Mouse (Mus musculus): Measurements from ENCODE around the gene Crybg3.

DNA sequence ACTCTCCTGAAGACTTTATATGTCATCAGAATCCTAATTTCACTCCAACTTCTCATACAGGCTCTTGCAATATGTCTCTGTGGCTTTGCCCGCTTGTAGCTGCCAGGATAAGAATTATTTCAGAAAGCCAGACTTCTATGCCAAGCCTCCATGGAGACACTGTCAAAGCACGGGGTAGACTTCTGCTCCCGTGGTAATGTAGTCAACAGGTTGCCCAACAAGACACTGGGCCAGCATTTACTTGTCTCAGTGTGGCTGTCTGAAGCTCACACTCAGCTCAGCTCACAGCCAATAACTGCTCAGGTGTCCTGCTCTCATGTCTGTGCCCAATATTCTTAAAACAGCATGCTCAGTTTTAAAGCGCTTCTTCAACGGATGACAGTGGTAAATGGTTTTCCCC, 85.6 kb downstream of the Crybg3 start:
- TF ChIP-seq CTCF (IDR thresholded peaks at IDR 0.05; ENCODE audit: low read depth, low read length) (no peak), TAL1 (conservative IDR thresholded peaks at IDR 0.05; ENCODE audit: low read depth, low read length) (no peak), POLR2AphosphoS5 (IDR thresholded peaks at IDR 0.05; ENCODE audit: insufficient replicate concordance, low read depth, low read length) (no peak)

Data from G1E (cell line).